Mouse (Mus musculus) inflammation-experienced regulatory T-cells, adult 6 months (primary cell): ENCODE data around the gene Slc8a2. TPM values are rescaled to one million over a fixed set of nuclear protein-coding genes. Genes with fewer than 3 reads are reported as not detected.

ENCODE experiments used
- ATAC-seq: one replicate; pipeline ENCODE4 v1.8.0; 2017
- polyA plus RNA-seq, 3 experiments: library from polyadenylated mRNA; unstranded; fragments of 100-300 nt; shearing (Covaris generic); gene quantifications; one replicate each; pipeline ENCODE4 v1.2.1; 2017

Gene Slc8a2
- polyA plus RNA-seq, 3 experiments from 2014 or later = not detected

DNA sequence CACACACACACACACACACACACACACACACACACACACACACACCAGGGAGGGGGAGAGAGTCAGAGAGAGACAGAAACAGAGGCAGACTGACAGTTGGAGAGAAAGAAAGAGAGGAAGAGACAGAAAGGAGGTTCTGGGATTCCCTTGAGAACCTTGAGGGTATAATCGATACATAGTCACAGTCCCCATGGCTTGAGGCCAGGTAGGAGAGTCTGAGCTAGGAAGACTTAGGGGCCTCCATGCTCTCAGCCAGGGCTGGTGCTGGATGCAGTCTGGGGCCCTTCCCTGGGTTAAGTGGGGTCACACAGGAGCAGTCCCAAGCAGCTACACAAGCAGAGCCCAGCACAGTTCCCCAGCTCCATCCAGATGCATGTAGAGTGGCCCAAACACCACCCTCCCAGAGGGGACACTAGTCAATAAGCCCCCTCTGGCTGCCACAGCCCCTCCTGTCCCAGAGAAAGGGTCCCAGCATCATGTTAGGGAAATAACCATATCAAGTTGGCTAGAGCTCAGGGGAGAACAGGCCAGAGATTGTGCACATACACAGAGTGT, 43.0 kb downstream of the Slc8a2 start:
- no peak for ATAC-seq

DNA sequence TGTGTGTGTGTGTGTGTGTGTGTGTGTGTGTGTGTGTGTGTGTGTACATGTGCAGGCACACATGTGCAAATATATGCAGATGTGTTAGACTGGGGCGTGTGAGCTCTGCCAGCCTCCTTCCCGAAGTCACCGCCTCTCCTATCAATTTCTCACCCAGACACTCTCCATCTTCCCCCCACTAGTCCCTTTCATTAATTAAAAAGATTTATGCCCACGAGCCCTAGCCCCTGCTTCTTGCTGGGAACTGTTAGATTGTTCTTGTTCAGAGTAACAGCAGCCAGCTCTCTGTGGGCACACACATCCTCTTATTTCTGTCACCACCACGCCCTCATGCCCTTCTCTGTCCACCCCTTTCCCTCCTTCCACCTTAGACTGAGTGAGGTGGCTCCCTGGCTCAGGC, 43.5 kb downstream of the Slc8a2 start:
- ATAC-seq = no peak

DNA sequence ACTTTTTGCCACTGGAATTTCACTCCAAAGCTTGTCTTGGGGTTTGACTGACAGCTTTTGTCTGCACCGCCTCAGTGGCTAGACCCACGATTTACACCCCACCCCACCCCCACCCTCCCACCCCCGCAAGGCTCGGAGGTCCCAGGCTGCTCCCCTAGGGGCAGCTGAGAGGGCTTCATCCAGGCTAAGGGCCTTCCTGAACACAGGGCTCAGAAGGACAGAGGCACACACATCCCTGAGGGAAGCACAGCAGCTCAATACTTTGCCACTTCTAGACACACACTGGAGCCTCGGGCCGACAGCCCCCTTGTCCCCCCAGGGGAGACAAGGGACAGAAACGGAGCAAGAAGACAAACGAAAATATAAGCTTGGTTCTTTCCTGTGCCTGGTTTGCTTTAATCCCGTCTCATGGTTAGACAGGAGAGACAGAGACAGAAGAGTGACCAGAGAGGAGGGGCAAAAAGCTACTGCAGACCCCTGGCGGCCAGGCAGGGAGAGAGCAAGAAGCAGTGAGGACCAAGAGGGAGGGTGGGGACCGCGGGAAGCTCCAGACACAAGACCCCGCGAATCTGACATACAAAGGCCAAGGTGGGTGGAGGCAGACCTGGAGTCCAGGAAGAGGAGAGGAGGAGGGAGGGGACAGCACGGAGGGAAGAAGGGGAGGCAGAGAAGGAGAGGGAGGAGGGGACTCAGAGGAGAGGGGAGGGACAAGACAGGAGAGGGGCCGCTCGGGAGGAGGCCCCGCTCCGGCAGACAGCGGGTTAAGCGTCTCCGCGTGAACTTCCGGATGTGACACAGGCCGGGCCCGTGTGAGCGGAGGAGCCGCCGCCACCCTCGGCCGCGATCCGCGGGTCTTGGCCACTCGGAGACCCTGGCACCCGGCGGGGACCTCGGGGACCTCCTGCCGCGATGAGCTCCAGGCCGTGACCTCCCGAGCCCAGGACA, 45.2 kb downstream of the Slc8a2 start, which contains the start of gene Meis3:
Meis3 (plus strand) TSS at position 494 of the 945 bp plus-strand sequence.
- ATAC-seq = peak; percentile 83

DNA sequence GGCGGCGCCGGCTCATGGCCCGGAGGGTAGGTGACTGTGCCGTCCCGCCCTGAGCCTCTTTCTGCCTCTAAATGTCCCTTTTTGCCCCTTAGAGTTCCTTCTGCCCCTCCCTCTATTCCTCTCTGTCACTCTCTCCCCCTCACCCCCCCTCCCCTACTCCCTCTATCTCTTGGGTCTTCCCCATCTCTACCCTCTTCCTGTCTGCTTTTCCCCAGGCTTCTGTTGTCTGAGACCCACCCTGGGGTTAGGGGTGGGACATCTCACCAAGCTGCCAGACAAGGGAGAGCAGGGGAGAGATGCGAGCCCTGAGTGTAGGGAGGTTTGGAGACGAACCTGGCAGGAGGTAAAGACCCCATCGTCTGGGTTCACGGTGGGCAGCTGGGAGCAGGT, 45.9 kb downstream of the Slc8a2 start:
- ATAC-seq = peak; percentile 44

DNA sequence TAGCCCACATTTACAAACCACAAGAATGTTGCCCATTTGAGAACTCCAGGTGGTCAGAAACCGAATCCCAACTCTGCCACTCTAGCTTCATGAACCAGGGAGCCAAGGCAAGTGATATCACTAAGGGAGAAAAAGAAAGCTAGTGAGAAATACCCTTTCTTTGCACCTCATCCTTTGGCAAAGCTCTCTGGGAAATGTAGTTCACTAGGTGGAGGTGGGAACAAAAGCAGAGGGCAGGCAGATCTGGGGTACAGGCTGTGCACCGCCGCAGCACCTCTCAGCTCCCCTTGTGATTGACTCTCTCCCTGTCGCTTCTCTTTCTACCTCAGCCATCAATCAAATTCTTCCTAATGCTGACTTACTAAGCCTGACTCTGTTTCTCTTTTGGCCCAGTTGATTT, 48.5 kb downstream of the Slc8a2 start:
- no peak for ATAC-seq

DNA sequence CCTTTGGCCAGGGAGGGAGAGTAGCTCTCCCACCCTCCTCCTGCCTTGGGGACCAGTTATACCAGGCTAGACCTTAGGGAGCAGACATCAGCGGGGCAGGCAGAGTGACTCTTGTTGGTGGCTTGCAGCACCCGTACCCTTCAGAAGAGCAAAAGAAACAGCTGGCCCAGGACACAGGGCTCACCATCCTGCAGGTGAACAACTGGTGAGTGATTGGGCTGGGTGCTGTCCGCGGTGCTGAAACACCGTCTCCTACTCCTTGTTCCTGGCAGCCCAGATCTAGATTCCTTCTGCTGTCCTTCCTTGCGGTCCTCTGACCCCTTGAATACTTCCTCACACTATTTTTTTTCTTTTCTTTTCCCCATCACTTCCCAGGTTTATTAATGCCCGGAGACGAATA, 54.0 kb downstream of the Slc8a2 start:
- peak; percentile 46 for ATAC-seq

DNA sequence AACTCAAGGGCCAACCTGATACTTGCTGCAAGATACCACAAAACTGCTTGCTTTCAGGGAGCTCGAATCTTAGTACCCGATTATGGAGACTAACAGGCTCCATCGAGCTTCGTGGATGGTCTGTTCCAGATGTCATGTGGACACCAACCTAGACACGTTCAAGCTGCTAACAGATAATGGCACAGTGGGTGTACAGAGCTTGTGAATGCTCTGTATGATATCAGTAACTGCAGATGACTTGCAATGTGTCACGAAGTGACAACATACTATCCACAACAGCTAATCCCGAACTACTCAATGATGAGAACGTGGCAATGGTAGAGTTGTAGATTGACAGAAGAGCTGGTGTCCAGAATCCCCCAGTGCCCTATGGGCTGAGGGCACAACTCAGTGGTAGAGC, 57.9 kb downstream of the Slc8a2 start:
- no peak for ATAC-seq

DNA sequence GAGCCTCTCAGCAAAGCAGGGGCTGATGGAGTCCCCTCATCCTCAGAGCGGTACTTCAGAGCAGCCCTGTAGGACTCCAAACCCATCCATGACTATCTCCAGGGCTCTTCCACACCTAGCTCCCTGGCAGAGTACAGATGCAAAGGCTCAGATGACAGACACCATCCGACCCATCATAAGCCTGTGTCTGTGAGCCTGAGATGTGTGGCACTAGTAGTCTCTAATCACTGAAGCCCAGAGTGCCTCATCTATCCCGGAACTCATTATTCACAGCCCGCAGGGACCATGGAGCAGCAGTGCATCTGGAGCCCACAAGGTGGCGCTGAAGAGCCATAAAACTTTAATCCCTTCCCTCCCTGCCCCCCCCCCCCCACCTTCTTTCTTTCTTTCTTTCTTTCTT, 62.7 kb downstream of the Slc8a2 start:
- peak; percentile 61 for ATAC-seq

DNA sequence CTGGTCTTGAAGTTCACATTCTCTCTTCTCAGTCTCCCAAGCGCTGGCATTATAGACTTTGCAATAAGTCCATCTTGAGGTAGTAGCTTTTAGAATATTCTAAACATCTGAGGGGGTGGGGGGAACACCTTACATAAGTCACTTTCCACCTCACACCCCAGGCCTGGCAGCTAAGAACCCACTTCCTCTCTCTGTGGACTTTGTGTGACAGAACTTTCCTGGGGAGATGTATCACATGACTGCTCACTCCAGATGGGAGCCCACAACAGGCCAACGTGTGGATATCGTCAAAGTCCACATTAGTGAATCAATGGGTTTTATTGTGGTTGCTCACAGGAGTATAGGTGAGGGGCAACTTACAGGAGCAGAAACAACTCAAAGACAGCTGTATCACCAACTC, 64.1 kb downstream of the Slc8a2 start:
- ATAC-seq = peak; percentile 88

DNA sequence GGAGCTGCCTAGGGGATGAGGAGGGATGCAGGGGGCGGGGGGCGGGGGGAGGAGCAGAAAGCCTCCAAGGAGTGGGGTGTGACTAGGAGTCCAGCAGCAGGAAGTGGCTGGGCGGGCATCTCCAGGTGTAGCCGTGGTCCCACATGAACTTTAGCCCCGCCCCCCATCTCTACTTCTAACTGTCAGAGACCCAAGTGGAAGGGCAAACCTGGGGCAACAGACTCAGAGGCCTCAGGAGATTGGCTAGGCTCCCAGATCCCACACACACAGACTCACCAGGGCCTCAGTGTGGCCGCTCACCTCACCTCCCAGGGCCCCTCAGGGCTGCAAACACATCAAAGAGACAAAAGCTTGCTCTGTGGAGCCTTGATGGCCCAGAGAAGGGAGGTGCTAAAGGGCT, 67.0 kb downstream of the Slc8a2 start:
- ATAC-seq = no peak

DNA sequence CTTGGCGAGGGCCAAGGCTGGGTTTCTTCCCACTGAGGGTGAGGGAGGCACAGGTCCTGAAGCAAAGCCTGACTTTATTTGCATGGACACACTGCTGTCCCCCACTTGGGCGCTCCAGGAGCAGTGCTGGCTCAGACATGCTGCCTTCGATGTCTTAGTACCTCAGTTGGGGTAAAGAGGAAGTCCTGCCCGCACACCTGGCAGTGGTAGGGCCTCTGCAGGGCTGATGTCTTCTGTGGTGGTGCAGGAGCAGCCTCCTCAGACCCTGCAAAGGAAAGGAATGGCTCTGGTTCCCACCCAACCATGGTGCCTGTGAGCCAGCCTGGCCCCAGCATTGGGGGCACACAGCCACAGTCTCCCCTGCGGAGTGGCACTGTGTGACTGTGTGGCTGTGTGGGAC, 67.5 kb downstream of the Slc8a2 start:
- ATAC-seq = no peak

DNA sequence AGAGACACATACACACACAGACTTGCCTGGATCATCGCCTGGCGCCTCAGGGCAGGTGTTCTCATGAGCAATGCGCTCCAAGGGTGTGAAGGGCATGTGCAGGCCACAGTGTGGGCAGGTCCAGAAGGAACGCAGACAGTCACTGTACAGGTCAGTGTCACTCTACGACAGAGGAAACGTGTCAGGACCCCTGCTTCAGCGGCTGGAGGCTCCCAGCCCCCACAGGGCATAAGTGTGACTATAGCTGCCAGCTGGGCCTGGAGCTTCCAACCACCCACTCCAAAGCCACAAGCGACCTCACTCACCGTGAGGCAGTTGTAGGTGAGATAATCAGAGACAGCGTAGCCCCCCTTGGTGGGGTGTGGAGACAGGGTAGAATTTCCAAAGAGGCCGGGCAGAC, 68.9 kb downstream of the Slc8a2 start:
- no peak for ATAC-seq

DNA sequence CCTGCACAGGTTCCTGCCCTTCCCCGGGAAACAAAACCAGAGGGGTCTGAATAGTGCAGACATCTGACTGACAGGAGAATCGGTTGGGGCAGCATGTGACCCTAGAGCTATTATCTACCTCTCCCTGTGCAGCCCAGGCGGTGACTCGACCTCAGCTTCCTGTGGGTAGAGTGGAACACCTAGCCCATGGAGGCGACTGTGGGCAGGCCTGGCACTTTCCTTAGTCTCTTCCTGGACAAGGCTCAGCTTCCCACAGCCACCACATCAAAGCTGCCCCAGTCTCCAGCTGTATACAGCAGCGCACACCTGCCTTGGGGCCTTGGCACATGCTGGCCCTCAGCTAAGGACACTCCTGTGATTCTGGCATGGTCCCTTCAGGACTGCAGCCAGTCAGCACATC, 71.5 kb downstream of the Slc8a2 start:
- peak; percentile 73 for ATAC-seq

DNA sequence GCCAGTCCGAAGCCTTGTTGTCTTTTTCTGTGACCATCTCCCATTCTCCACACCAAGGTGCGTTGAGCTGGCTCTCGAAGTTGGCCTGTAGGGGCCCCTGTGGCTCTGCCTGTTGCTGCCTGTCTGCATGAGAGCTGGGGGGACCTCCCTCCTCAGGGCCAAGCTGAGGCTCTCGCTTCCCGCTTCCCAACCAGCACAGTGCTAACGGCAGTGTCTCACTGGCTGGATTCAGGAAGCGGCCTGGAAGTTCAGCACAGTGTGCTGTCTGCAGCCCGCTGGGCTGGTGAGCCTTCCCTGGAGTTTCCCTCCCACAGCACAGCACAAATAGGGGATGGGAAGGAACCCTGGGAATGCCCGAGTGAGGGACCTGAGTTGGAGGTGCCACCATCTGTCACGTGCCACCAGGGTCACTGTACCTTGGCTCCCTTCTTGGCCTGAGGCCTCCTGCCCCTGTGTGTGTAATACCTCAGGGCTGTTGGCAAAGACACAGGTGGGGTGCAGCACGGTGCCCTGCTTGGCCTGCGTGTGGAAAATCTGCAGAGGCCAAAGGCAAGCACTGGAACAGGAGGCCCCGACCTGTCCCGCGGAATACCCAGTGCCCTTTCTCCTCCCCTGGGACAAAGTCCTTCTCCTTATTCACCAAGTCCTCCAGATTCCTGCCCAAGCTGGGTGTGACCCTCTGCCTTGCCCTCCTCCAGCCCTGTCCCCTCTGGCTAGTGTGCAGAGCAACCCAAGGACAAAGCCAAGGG, 73.3 kb downstream of the Slc8a2 start:
- no peak for ATAC-seq

DNA sequence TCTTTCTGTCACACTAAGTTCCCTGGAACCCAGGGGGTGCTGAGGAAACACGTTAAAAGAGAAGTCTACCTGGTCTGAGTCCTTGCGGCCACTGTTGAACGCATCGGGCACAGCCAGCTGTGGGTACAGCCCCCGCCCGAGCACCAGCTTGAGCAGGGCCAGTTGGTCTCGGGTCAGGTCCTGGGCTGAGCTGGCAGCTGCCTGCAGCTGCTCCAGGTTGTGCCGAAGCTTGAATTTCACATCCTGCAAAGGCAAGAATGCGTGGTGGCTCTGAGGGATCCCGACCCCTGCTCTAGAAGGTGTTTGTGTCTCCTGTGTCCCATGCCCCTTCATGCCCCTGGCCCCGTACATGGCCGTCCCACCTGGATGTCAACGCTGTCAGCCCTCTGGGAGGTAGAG, 73.9 kb downstream of the Slc8a2 start:
- ATAC-seq = no peak

DNA sequence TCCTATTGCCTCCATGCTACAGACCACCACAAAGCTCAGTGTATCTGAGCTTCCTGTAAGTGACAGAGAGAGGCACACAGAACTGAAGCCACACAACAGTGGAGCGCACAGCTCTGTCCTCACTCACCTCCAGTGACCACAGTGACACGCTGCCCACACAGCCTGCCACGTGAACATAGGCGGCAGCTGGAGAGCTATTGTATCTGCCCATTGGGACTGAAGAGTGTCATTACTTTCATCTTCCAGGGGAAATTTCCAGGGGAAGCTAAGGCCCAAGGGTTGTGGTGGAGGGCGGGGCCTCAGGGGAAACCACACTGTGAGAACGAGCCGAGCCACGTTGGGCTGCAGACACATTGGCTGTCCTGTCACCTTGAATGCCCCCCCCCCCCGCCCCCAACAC, 75.2 kb downstream of the Slc8a2 start:
- no peak for ATAC-seq

DNA sequence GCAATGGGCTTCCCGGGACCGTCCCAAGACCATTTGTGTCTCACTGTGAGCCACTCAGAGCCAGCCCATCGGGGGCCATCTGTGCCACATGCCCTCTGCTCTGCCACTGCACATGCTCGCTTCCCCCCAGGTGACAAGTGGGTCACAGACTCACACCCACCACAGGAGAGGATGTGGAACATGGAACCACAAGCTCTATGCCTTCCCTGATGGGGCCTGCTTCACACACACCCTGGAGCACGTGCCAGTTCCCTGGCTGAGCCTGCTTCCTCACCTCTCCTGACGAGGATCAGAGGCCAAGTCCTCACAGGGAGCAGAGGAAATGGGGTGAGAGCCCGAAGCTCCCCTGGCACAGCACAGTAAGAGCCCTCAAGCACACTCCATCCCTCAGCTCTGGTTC, 77.5 kb downstream of the Slc8a2 start:
- peak; percentile 62 for ATAC-seq

DNA sequence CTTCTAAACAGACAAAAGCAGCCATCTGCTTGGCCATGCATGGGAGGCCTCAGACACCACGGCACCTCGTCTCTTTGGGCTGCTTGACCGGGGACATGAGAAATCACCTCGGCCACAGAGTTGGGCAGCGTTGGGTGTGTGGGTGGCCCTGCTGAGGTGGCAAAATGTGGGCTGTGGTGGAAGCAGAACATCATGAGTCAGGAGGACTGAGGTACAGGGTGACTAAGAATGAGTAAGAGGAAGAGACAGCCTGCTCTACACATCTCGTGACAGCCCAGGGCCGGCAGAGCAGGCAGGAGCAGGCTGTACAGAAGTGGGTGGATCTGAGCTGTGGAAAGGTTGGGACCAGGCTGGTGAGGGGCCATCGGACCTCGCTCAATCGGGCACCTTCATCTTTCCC, 77.9 kb downstream of the Slc8a2 start:
- peak; percentile 76 for ATAC-seq

DNA sequence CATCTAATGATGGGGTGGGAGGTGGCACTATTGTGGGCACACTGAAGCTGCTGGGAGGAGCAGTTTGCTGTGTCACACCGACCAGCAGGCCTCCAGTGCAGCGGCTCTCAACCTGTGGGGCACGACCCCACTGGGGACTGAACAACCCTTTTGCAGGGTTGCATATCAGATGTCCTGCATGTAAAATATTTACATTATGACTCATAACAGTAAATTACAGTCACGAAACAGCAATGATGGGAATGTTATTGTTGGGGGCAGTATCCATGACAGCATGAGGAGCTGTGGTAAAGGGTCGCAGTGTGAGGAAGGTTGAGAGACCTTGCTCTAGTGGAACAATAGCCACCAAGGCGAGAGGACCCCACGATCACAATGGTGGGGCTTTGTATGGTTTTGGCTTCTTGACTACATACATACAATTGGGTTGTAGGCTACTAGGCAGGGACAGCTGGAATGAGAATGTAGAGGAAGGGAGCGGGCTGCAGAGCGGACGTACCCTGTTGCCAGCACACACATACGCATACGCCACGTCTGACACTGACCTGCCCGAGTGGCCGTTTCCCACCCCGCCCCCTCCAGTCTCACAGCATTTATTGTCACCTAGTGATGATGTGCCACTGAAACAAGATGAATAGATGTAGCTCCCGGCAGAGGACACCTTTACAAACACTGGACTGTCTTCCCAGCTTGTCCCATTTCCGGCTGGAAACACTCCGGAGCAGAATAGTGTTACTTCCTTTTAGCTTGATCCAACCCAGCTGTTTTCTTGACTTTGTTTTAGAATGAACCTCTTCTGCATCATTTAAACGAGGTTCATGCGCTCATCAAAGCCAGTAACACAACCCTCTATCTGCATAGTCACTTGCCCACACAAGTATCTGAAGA, 79.4 kb downstream of the Slc8a2 start:
- no peak for ATAC-seq
